Mouse (Mus musculus) lung, embryonic 14.5 days (tissue): ENCODE results near the gene Iqsec1. TPM values are rescaled to one million over a fixed set of nuclear protein-coding genes. Genes with fewer than 3 reads are reported as not detected.
A peak's percentile ranks its signal among the peaks of the same experiment; 100 is the strongest.

Experiments used
- ATAC-seq: fragments of 200-750 bp; cut with Nextera tagmentation; 2 replicates; pipeline ENCODE4 v1.8.0; 2017; ENCODE audit warnings: mild to moderate bottlenecking, moderate TSS enrichment, moderate library complexity; ENCODE audit not compliant: insufficient read depth
- DNase-seq: peaks from one replicate; pipeline ENCODE4 v3.0.0-alpha.2; 2015
- H3K27ac ChIP-seq: fragments of 300-500 bp; sonication (generic); 2 replicates; pipeline ENCODE4 v1.5.1; 2014; ENCODE audit warnings: low read depth, mild to moderate bottlenecking, moderate library complexity
- H3K27me3 ChIP-seq: fragments of 300-500 bp; sonication (generic); 2 replicates; pipeline ENCODE4 v1.6.1; 2014; ENCODE audit warnings: low read length, control low read depth; ENCODE audit not compliant: insufficient read depth
- H3K36me3 ChIP-seq: fragments of 300-500 bp; sonication (generic); 2 replicates; pipeline ENCODE4 v1.6.1; 2014; ENCODE audit warnings: control low read depth; ENCODE audit not compliant: insufficient read depth
- H3K4me1 ChIP-seq: fragments of 300-500 bp; sonication (generic); 2 replicates; pipeline ENCODE4 v1.6.1; 2014; ENCODE audit warnings: antibody characterized with exemption, control low read depth; ENCODE audit not compliant: insufficient read depth
- H3K4me2 ChIP-seq: fragments of 300-500 bp; sonication (generic); 2 replicates; pipeline ENCODE4 v1.6.1; 2014; ENCODE audit warnings: mild to moderate bottlenecking
- H3K4me3 ChIP-seq: fragments of 300-500 bp; sonication (generic); 2 replicates; pipeline ENCODE4 v1.5.1; 2014; ENCODE audit warnings: low read depth, low read length
- H3K9ac ChIP-seq: fragments of 300-500 bp; sonication (generic); 2 replicates; pipeline ENCODE4 v1.6.1; 2014
- H3K9me3 ChIP-seq: fragments of 300-500 bp; sonication (generic); 2 replicates; pipeline ENCODE4 v1.6.1; 2016; ENCODE audit warnings: low read depth, low read length, control low read depth
- CTCF ChIP-seq: IDR thresholded peaks from 2 replicates; pipeline ENCODE4 v1.5.1; 2016; ENCODE audit warnings: antibody characterized with exemption, low read depth
- WGBS: fragments of 180-500 bp; shearing (Covaris S2); extraction: QIAGEN DNeasy Blood & Tissue Kit; methylation state at CpG from one replicate; pipeline ENCODE4 v1.1.7; 2014; 5-methylcytosine and 5-hydroxymethylcytosine counted together
- polyA plus RNA-seq: library from polyadenylated mRNA; unstranded; fragments of >200 nt; fragmentation: Nextera tagmentation; extraction: Ambion mirVana; gene quantifications from 2 replicates; pipeline ENCODE4 v1.2.1, GENCODE M21; 2014

Gene Iqsec1
- polyA plus RNA-seq, 1 experiment from 2014 or later, result 15.8 TPM

DNA sequence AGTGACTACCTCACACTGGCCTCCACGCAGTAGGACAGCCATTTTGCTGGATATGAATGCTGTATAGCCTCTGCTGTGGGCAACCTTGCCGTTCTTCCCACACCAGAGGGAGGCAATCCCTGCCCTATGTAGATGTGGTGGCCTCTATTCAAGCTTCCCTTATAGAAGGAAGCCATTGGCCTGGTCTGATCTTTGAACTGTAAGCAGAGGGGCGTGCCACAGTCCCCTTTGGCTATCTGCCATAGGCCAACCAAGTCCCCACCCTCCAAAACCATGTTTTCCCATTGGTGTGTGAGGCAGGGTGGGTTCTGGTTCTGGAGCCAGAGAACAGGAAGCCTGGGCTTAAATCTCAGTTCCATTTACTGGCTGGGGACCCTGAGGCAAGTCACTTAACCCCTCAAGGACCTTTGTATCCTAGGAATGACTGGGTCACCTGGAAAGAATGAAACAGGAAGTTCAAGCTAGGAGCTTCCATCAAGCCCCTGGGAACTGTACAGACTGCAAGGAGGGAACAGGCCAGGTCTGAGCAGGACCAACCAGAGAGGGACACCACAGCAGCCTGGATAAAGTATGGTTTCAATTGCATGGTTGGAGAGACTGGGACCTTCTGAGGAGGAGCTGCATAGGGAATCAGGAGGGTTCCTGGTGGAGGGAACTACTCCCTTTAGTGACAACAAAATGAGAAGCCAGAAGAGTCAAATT, 304.5 kb downstream of the Iqsec1 start:
- H3K27ac ChIP-seq, result no peak overlapping the region; the same call in 1 of the 2 replicates
- no peaks in the 10 kb centered on the region for H3K9me3 ChIP-seq
- no peak overlapping the region for H3K4me2 ChIP-seq
- H3K9ac ChIP-seq, result no peak overlapping the region
- no peak for DNase-seq
- peaks cover 59% of the 10 kb centered on the region for H3K36me3 ChIP-seq
- H3K4me1 ChIP-seq, result no peaks in the 10 kb centered on the region
- 91% methylated on average over 3 of the region's 3 CpGs for WGBS
- no peak overlapping the region for H3K4me3 ChIP-seq
- no peak for ATAC-seq
- no peak for TF ChIP-seq CTCF
- H3K27me3 ChIP-seq, result no peaks in the 10 kb centered on the region

- no peak overlapping the region for H3K4me3 ChIP-seq
- no peaks in the 10 kb centered on the region for H3K4me1 ChIP-seq
- H3K4me2 ChIP-seq, result no peak overlapping the region
- H3K9me3 ChIP-seq, result no peaks in the 10 kb centered on the region
- no peak overlapping the region for H3K27ac ChIP-seq
- WGBS, result 80% methylated on average over 12 of the region's 12 CpGs
- H3K36me3 ChIP-seq, result peaks cover 65% of the 10 kb centered on the region
- TF ChIP-seq CTCF, result no peak
- ATAC-seq (no peak), DNase-seq (no peak)
- no peaks in the 10 kb centered on the region for H3K27me3 ChIP-seq
- no peak overlapping the region for H3K9ac ChIP-seq
Observed at GRCm38 (mm10) chr6:90680401-90680800, 308.1 kb downstream of the Iqsec1 start.

- Histone ChIP-seq H3K27ac (no peak overlapping the region; the same call in 1 of the 2 replicates), H3K9ac (no peak overlapping the region), H3K9me3 (no peaks in the 10 kb centered on the region), H3K4me3 (no peak overlapping the region), H3K36me3 (peaks cover 79% of the 10 kb centered on the region), H3K4me2 (no peak overlapping the region), H3K27me3 (no peaks in the 10 kb centered on the region), H3K4me1 (no peaks in the 10 kb centered on the region)
- DNase-seq, result peak; percentile 44
- 76% methylated on average over 4 of the region's 4 CpGs for WGBS
- no peak for TF ChIP-seq CTCF
- ATAC-seq, result peak; percentile 55; the same call in 1 of the 2 replicates
Observed at GRCm38 (mm10) chr6:90678759-90679158, 309.7 kb downstream of the Iqsec1 start.

DNA sequence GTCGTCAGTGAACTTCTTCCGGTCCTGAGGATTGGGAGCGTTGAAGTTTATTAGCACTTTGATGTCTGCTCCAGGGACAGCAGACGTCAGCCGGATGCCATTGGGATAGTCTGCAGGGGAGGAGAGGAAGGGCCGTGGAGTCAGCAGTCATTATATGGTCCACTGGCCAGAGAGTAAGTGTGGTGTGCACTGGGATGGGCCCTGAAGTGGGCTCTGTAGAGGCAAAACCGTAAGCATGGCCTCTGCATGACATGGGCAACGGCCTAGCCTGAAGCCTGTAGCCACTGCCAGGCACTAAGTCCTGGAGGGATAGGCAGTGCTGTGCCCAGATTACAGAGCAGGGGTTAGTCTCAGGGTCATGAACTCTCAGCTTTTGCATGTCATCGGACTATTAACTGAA, 319.8 kb downstream of the Iqsec1 start:
- H3K27me3 ChIP-seq, result no peaks in the 10 kb centered on the region
- no peak overlapping the region for H3K9ac ChIP-seq
- no peak overlapping the region for H3K27ac ChIP-seq
- no peak overlapping the region for H3K4me2 ChIP-seq
- no peaks in the 10 kb centered on the region for H3K9me3 ChIP-seq
- peaks cover 98% of the 10 kb centered on the region for H3K36me3 ChIP-seq
- no peak for TF ChIP-seq CTCF
- no peak overlapping the region for H3K4me3 ChIP-seq
- DNase-seq, result no peak
- H3K4me1 ChIP-seq, result no peaks in the 10 kb centered on the region
- WGBS, result 81% methylated on average over 9 of the region's 9 CpGs
- no peak for ATAC-seq

- peak; percentile 26 for DNase-seq
- Histone ChIP-seq H3K36me3 (peaks cover 66% of the 10 kb centered on the region), H3K27ac (peak overlapping the region; percentile 72; the same call in 1 of the 2 replicates), H3K4me3 (no peak overlapping the region), H3K4me2 (no peak overlapping the region), H3K27me3 (no peaks in the 10 kb centered on the region), H3K9ac (no peak overlapping the region), H3K9me3 (no peaks in the 10 kb centered on the region), H3K4me1 (peaks cover 11% of the 10 kb centered on the region; the same call in 1 of the 2 replicates)
- no peak for TF ChIP-seq CTCF
- 73% methylated on average over 11 of the region's 11 CpGs for WGBS
- ATAC-seq, result no peak
Observed at GRCm38 (mm10) chr6:90663736-90664135, 324.7 kb downstream of the Iqsec1 start.

DNA sequence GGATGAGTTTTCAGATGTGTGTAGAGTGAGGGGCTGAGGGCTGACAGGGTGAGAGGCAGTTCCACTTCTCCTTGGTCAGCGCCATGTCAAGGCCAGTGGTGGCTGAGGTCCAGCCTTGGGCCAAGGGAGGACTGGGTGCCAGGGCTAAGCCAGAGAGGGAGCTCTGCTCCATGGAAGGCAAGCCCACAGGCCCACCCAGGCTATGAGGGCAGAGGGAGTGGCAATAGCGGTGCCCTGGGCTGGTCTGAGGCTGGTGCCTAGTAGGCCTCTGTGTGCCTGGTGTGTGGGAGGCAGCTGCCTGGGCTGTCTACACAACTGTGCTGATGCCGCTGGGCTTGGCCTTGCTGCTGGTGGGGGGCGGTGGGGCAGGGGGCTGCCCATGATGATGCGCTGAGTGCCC, 326.3 kb downstream of the Iqsec1 start:
- Histone ChIP-seq H3K9ac (no peak overlapping the region), H3K4me2 (no peak overlapping the region), H3K4me3 (no peak overlapping the region), H3K4me1 (peaks cover 11% of the 10 kb centered on the region; the same call in 1 of the 2 replicates), H3K27me3 (no peaks in the 10 kb centered on the region), H3K9me3 (no peaks in the 10 kb centered on the region), H3K36me3 (peaks cover 50% of the 10 kb centered on the region), H3K27ac (0 out of 2 replicates have a peak overlapping the region, but pooled peaks have one; percentile 3)
- ATAC-seq, result no peak
- DNase-seq, result no peak
- no peak for TF ChIP-seq CTCF
- 91% methylated on average over 5 of the region's 5 CpGs for WGBS

- WGBS, result 73% methylated on average over 11 of the region's 11 CpGs
- Histone ChIP-seq H3K4me1 (peaks cover 11% of the 10 kb centered on the region; the same call in 1 of the 2 replicates), H3K27me3 (no peaks in the 10 kb centered on the region), H3K9me3 (no peaks in the 10 kb centered on the region), H3K4me2 (no peak overlapping the region), H3K36me3 (peaks cover 39% of the 10 kb centered on the region), H3K27ac (peak overlapping the region; percentile 60; the same call in 1 of the 2 replicates), H3K9ac (no peak overlapping the region), H3K4me3 (no peak overlapping the region)
- ATAC-seq (peak; percentile 1), DNase-seq (no peak)
- no peak for TF ChIP-seq CTCF
Observed at GRCm38 (mm10) chr6:90661029-90661399, 327.5 kb downstream of the Iqsec1 start.
